Mouse (Mus musculus) liver, postnatal 0 days (tissue): Measurements from ENCODE around the gene Abracl.

Source experiments
- CTCF ChIP-seq: sonication (generic); IDR thresholded peaks from 2 replicates; pipeline ENCODE4 v1.5.1; 2016; ENCODE audit warnings: antibody characterized with exemption, low read depth
- EP300 ChIP-seq: IDR thresholded peaks from 2 replicates; pipeline ENCODE4 v1.6.1; 2016; ENCODE audit warnings: antibody characterized with exemption, low read depth, mild to moderate bottlenecking

DNA sequence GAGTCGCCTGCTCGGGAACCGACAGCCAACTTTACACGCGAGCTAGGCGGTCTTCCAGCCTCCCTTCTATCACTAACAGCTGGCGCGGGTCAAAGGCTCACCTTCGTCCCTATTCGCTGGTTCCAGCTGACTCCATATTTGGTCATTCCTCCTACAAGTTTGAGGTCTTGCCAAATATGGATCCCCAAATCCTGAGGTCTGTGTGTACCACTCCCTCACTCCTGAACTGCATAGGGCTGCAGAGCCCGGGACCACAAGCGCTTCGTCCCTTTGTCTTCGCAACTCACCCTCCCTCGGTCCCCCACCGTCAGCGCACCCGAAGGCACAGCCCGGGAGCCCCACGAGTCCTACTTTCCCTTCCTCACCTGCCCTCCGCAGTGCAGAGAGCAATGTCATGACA is 776 bp downstream of the Abracl start:
- TF ChIP-seq EP300 (no peak), CTCF (no peak)
